Mouse (Mus musculus): Measurements from ENCODE around the gene Cluh.

DNA sequence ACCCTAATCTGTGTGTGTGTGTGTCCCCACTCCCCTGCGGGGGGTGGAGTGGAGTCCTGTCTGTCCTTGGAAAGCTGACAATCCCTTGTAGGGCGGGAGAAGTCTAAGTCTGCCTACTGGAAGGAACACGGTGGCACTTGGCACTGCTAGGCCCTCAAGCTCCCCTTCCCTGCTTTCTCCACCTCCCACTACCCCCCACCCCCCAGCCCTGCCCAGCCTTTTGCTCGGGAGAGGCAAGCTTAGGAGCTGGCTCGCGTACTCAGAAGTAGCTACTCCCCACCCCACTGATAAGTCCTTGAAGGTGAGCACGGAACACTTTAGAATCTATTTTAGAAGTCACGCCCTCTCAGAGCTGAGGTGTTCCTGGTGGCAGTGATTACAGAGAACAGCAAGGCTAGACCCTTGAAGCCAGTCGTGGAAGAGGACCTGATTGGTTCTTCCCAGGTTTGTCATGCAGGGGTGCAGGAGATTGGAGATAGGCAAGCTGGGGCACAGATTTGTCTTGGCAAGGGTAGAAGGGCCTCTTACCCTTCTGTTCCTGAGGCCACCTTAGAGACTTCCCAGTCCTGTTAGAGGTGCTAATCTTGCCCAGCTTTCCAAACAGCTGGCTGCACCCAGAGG lies 10.4 kb upstream of the Cluh start:
- TF ChIP-seq POLR2A (IDR thresholded peaks at IDR 0.05; ENCODE audit: low read depth, low read length), result no peak
- TF ChIP-seq ELF1 (IDR thresholded peaks at IDR 0.05; ENCODE audit: low read depth, low read length), result no peak
- no peak for TF ChIP-seq CTCF (conservative IDR thresholded peaks at IDR 0.05 in 1 of 2, IDR thresholded peaks at IDR 0.05 in 1 of 2; ENCODE audit: low read depth in 2 of 2, low read length in 2 of 2)
- TF ChIP-seq EP300 (IDR thresholded peaks at IDR 0.05; ENCODE audit: low read length), result no peak

Measured in CH12.LX (cell line).